Mouse (Mus musculus) testis, adult 2 months (tissue): ENCODE measurements around the gene Zfp385c.

Experiments
- CTCF ChIP-seq: fragments of 200-500 bp; IDR thresholded peaks from 2 replicates; pipeline ENCODE4 v1.5.1; 2012; ENCODE audit warnings: low read depth, mild to moderate bottlenecking, inconsistent platforms, low read length, moderate library complexity; ENCODE audit not compliant: control insufficient read depth, insufficient read depth, insufficient replicate concordance
- POLR2A ChIP-seq: fragments of 200-500 bp; IDR thresholded peaks from 2 replicates; pipeline ENCODE4 v1.6.1; 2012; ENCODE audit warnings: low read depth, mild to moderate bottlenecking, inconsistent platforms, low read length, moderate library complexity; ENCODE audit not compliant: control insufficient read depth

- TF ChIP-seq CTCF (no peak), POLR2A (no peak; the same call in 1 of the 2 replicates)
Measured at GRCm38 (mm10) chr11:100720345-100720744, 28.1 kb upstream of the Zfp385c start.
